Mouse (Mus musculus): ENCODE results near the gene Mgat5. TPM values are rescaled to one million over a fixed set of nuclear protein-coding genes. Genes with fewer than 3 reads are reported as not detected.

Mgat5 gene
- total and polyA plus RNA-seq, 2 experiments, result 1.9 to 3.8 TPM

GRCm38 (mm10) chr1:127354152-127354551 is 149.3 kb downstream of the Mgat5 start:
- no peaks in the 10 kb centered on the region for H3K79me2 ChIP-seq (ENCODE audit: control insufficient read depth, insufficient read depth, low read length)
- H3K27ac ChIP-seq (replicated peaks; ENCODE audit: insufficient read depth, low read depth, low read length), result no peak overlapping the region
- H3K4me1 ChIP-seq (ENCODE audit: control insufficient read depth, insufficient read depth, low read length), result peaks cover 10% of the 10 kb centered on the region
- WGBS, result 92% methylated on average over 5 of the region's 5 CpGs
- H3K4me3 ChIP-seq (ENCODE audit: insufficient read depth, low read depth, low read length), result no peak overlapping the region
- TF ChIP-seq CTCF (IDR thresholded peaks at IDR 0.05; ENCODE audit: low read depth, low read length) (no peak), POLR2A (IDR thresholded peaks at IDR 0.05; ENCODE audit: extremely low read depth, insufficient read depth, low read length) (no peak)
- no peak for DNase-seq (ENCODE audit: extremely low read depth, low read depth, low spot score)
- no peaks in the 10 kb centered on the region for H3K36me3 ChIP-seq (ENCODE audit: control insufficient read depth, insufficient read depth, low read length)
- H3K27me3 ChIP-seq (ENCODE audit: control insufficient read depth, insufficient read depth, low read length), result no peaks in the 10 kb centered on the region
- no peak overlapping the region for H3K9ac ChIP-seq (ENCODE audit: low read depth, low read length)

- Histone ChIP-seq H3K27me3 (ENCODE audit: control insufficient read depth, insufficient read depth, low read length) (no peaks in the 10 kb centered on the region), H3K36me3 (ENCODE audit: control insufficient read depth, insufficient read depth, low read length) (no peaks in the 10 kb centered on the region), H3K79me2 (ENCODE audit: control insufficient read depth, insufficient read depth, low read length) (no peaks in the 10 kb centered on the region), H3K27ac (replicated peaks; ENCODE audit: insufficient read depth, low read depth, low read length) (0 out of 2 replicates have a peak overlapping the region, but pooled peaks have one; percentile 5), H3K4me3 (ENCODE audit: insufficient read depth, low read depth, low read length) (no peak overlapping the region), H3K4me1 (ENCODE audit: control insufficient read depth, insufficient read depth, low read length) (peaks cover 10% of the 10 kb centered on the region), H3K9ac (ENCODE audit: low read depth, low read length) (no peak overlapping the region)
- peak; percentile 87 for DNase-seq (ENCODE audit: extremely low read depth, low read depth, low spot score)
- TF ChIP-seq POLR2A (IDR thresholded peaks at IDR 0.05; ENCODE audit: extremely low read depth, insufficient read depth, low read length), result no peak
- no peak for TF ChIP-seq CTCF (IDR thresholded peaks at IDR 0.05; ENCODE audit: low read depth, low read length)
- 33% methylated on average over 3 of the region's 3 CpGs for WGBS
These were observed 150.2 kb downstream of the Mgat5 start for GRCm38 (mm10) chr1:127355034-127355433.

- whole genome bisulfite sequencing, result 70% methylated on average over 7 of the region's 7 CpGs
- Histone ChIP-seq H3K9ac (ENCODE audit: low read depth, low read length) (no peak overlapping the region), H3K4me3 (ENCODE audit: insufficient read depth, low read depth, low read length) (no peak overlapping the region), H3K4me1 (ENCODE audit: control insufficient read depth, insufficient read depth, low read length) (no peaks in the 10 kb centered on the region), H3K79me2 (ENCODE audit: control insufficient read depth, insufficient read depth, low read length) (no peaks in the 10 kb centered on the region), H3K36me3 (ENCODE audit: control insufficient read depth, insufficient read depth, low read length) (0 out of 2 replicates have a peak, but pooled peaks cover 3% of the 10 kb centered on the region), H3K27me3 (ENCODE audit: control insufficient read depth, insufficient read depth, low read length) (no peaks in the 10 kb centered on the region), H3K27ac (replicated peaks; ENCODE audit: insufficient read depth, low read depth, low read length) (no peak overlapping the region)
- TF ChIP-seq CTCF (IDR thresholded peaks at IDR 0.05; ENCODE audit: low read depth, low read length) (no peak), POLR2A (IDR thresholded peaks at IDR 0.05; ENCODE audit: extremely low read depth, insufficient read depth, low read length) (no peak)
- peak; percentile 72 for DNase-seq (ENCODE audit: extremely low read depth, low read depth, low spot score)
These were observed 158.8 kb downstream of the Mgat5 start for GRCm38 (mm10) chr1:127363638-127364037.

GRCm38 (mm10) chr1:127365706-127366105 is 160.9 kb downstream of the Mgat5 start:
- no peak overlapping the region for H3K4me3 ChIP-seq (ENCODE audit: insufficient read depth, low read depth, low read length)
- no peak overlapping the region for H3K27ac ChIP-seq (replicated peaks; ENCODE audit: insufficient read depth, low read depth, low read length)
- 0 out of 2 replicates have a peak, but pooled peaks cover 3% of the 10 kb centered on the region for H3K36me3 ChIP-seq (ENCODE audit: control insufficient read depth, insufficient read depth, low read length)
- no peak for DNase-seq (ENCODE audit: extremely low read depth, low read depth, low spot score)
- no peaks in the 10 kb centered on the region for H3K4me1 ChIP-seq (ENCODE audit: control insufficient read depth, insufficient read depth, low read length)
- WGBS, result 98% methylated on average over 5 of the region's 5 CpGs
- no peak overlapping the region for H3K9ac ChIP-seq (ENCODE audit: low read depth, low read length)
- H3K79me2 ChIP-seq (ENCODE audit: control insufficient read depth, insufficient read depth, low read length), result no peaks in the 10 kb centered on the region
- TF ChIP-seq CTCF (IDR thresholded peaks at IDR 0.05; ENCODE audit: low read depth, low read length) (no peak), POLR2A (IDR thresholded peaks at IDR 0.05; ENCODE audit: extremely low read depth, insufficient read depth, low read length) (no peak)
- H3K27me3 ChIP-seq (ENCODE audit: control insufficient read depth, insufficient read depth, low read length), result no peaks in the 10 kb centered on the region

GRCm38 (mm10) chr1:127366111-127366510 is 161.3 kb downstream of the Mgat5 start:
- H3K79me2 ChIP-seq (ENCODE audit: control insufficient read depth, insufficient read depth, low read length), result no peaks in the 10 kb centered on the region
- no peaks in the 10 kb centered on the region for H3K4me1 ChIP-seq (ENCODE audit: control insufficient read depth, insufficient read depth, low read length)
- no peak overlapping the region for H3K27ac ChIP-seq (replicated peaks; ENCODE audit: insufficient read depth, low read depth, low read length)
- H3K27me3 ChIP-seq (ENCODE audit: control insufficient read depth, insufficient read depth, low read length), result no peaks in the 10 kb centered on the region
- no peak for DNase-seq (ENCODE audit: extremely low read depth, low read depth, low spot score)
- H3K36me3 ChIP-seq (ENCODE audit: control insufficient read depth, insufficient read depth, low read length), result 0 out of 2 replicates have a peak, but pooled peaks cover 3% of the 10 kb centered on the region
- WGBS, result 86% methylated on average over 10 of the region's 10 CpGs
- TF ChIP-seq CTCF (IDR thresholded peaks at IDR 0.05; ENCODE audit: low read depth, low read length), result no peak
- no peak for TF ChIP-seq POLR2A (IDR thresholded peaks at IDR 0.05; ENCODE audit: extremely low read depth, insufficient read depth, low read length)
- no peak overlapping the region for H3K9ac ChIP-seq (ENCODE audit: low read depth, low read length)
- no peak overlapping the region for H3K4me3 ChIP-seq (ENCODE audit: insufficient read depth, low read depth, low read length)

GRCm38 (mm10) chr1:127368513-127368912 is 163.7 kb downstream of the Mgat5 start:
- no peak overlapping the region for H3K9ac ChIP-seq (ENCODE audit: low read depth, low read length)
- no peaks in the 10 kb centered on the region for H3K4me1 ChIP-seq (ENCODE audit: control insufficient read depth, insufficient read depth, low read length)
- H3K79me2 ChIP-seq (ENCODE audit: control insufficient read depth, insufficient read depth, low read length), result no peaks in the 10 kb centered on the region
- H3K4me3 ChIP-seq (ENCODE audit: insufficient read depth, low read depth, low read length), result no peak overlapping the region
- 0 out of 2 replicates have a peak, but pooled peaks cover 3% of the 10 kb centered on the region for H3K36me3 ChIP-seq (ENCODE audit: control insufficient read depth, insufficient read depth, low read length)
- no peak for DNase-seq (ENCODE audit: extremely low read depth, low read depth, low spot score)
- no peak overlapping the region for H3K27ac ChIP-seq (replicated peaks; ENCODE audit: insufficient read depth, low read depth, low read length)
- WGBS, result 90% methylated on average over 8 of the region's 8 CpGs
- no peaks in the 10 kb centered on the region for H3K27me3 ChIP-seq (ENCODE audit: control insufficient read depth, insufficient read depth, low read length)
- TF ChIP-seq POLR2A (IDR thresholded peaks at IDR 0.05; ENCODE audit: extremely low read depth, insufficient read depth, low read length), result no peak

Measured in liver, adult 2 months (tissue).